Mouse (Mus musculus): ENCODE measurements at regions not wholly inside any gene's neighbourhood (a gene's known extent, or its start where the extent isn't known, plus 50 kb on each side); places are given as distances from the start of the nearest gene placed in this dataset.
A peak's percentile ranks its signal among the peaks of the same experiment; 100 is the strongest.

GRCm38 (mm10) chr16:47289730-47290129 is 791.4 kb upstream of the Nectin3 start:
- H3K4me2 ChIP-seq (ENCODE audit: low read length), result no peak overlapping the region
- no peaks in the 10 kb centered on the region for H3K4me1 ChIP-seq (replicated peaks; ENCODE audit: control insufficient read depth, insufficient read depth, low read length)
- no peaks in the 10 kb centered on the region for H3K27me3 ChIP-seq (replicated peaks; ENCODE audit: control insufficient read depth, insufficient read depth, low read length)
- ATAC-seq, result no peak
- no peaks in the 10 kb centered on the region for H3K9me3 ChIP-seq (ENCODE audit: control insufficient read depth, low read length)
- H3K27ac ChIP-seq (ENCODE audit: low read length), result no peak overlapping the region
- H3K36me3 ChIP-seq (ENCODE audit: control insufficient read depth, insufficient read depth), result no peaks in the 10 kb centered on the region
- H3K4me3 ChIP-seq (replicated peaks; ENCODE audit: low read length), result no peak overlapping the region
- H3K9ac ChIP-seq (replicated peaks; ENCODE audit: low read depth, low read length), result no peak overlapping the region

- H3K27ac ChIP-seq (ENCODE audit: low read length), result no peak overlapping the region
- H3K4me1 ChIP-seq (replicated peaks; ENCODE audit: control insufficient read depth, insufficient read depth, low read length), result peaks cover 7% of the 10 kb centered on the region
- no peaks in the 10 kb centered on the region for H3K36me3 ChIP-seq (ENCODE audit: control insufficient read depth, insufficient read depth)
- peak; percentile 86 for ATAC-seq
- WGBS, result 11% methylated on average over 8 of the region's 8 CpGs
- H3K27me3 ChIP-seq (replicated peaks; ENCODE audit: control insufficient read depth, insufficient read depth, low read length), result no peaks in the 10 kb centered on the region
- H3K9me3 ChIP-seq (ENCODE audit: control insufficient read depth, low read length), result no peaks in the 10 kb centered on the region
- H3K9ac ChIP-seq (replicated peaks; ENCODE audit: low read depth, low read length), result no peak overlapping the region
- no peak overlapping the region for H3K4me3 ChIP-seq (replicated peaks; ENCODE audit: low read length)
- H3K4me2 ChIP-seq (ENCODE audit: low read length), result no peak overlapping the region
Measured at GRCm38 (mm10) chr16:47266744-47267686, 768.7 kb upstream of the Nectin3 start.
